Mouse (Mus musculus): ENCODE measurements around the gene Unc5c. TPM values are rescaled to one million over a fixed set of nuclear protein-coding genes. Genes with fewer than 3 reads are reported as not detected.

The Unc5c gene
- total RNA-seq, 2 experiments from 2014 or later: 32.3 to 34.7 TPM

GRCm38 (mm10) chr3:141483665-141484431, 18.8 kb downstream of the Unc5c start:
- intact Hi-C loops (cut with DNase I): no loop called here
- TF ChIP-seq CTCF (IDR thresholded peaks at IDR 0.05): no peak
- no peak for DNase-seq (ENCODE audit: extremely low spot score in 1 of 2, low spot score in 2 of 2)
- Histone ChIP-seq H3K27ac (no peak overlapping the region), H3K4me3 (no peak overlapping the region)

- DNase-seq (ENCODE audit: extremely low spot score in 1 of 2, low spot score in 2 of 2): no peak
- intact Hi-C loops (cut with DNase I): no loop called here
- Histone ChIP-seq H3K4me3 (no peak overlapping the region), H3K27ac (no peak overlapping the region)
- TF ChIP-seq CTCF (IDR thresholded peaks at IDR 0.05): no peak
Observed at GRCm38 (mm10) chr3:141485218-141485617, 20.2 kb downstream of the Unc5c start.

- intact Hi-C loops (cut with DNase I): no loop called here
- Histone ChIP-seq H3K4me3 (no peak overlapping the region), H3K27ac (no peak overlapping the region)
- TF ChIP-seq CTCF (IDR thresholded peaks at IDR 0.05): no peak
- no peak for DNase-seq (ENCODE audit: extremely low spot score in 1 of 2, low spot score in 2 of 2)
Observed at GRCm38 (mm10) chr3:141490647-141491046, 25.6 kb downstream of the Unc5c start.

GRCm38 (mm10) chr3:141491272-141491950, 26.4 kb downstream of the Unc5c start:
- no peak for DNase-seq (ENCODE audit: extremely low spot score in 1 of 2, low spot score in 2 of 2)
- intact Hi-C loops (cut with DNase I): no loop called here
- H3K27ac ChIP-seq: no peak overlapping the region
- TF ChIP-seq CTCF (IDR thresholded peaks at IDR 0.05): no peak
- no peak overlapping the region for H3K4me3 ChIP-seq

- no peak for DNase-seq (ENCODE audit: extremely low spot score in 1 of 2, low spot score in 2 of 2)
- H3K4me3 ChIP-seq: no peak overlapping the region
- intact Hi-C loops (cut with DNase I): no loop called here
- no peak for TF ChIP-seq CTCF (IDR thresholded peaks at IDR 0.05)
- no peak overlapping the region for H3K27ac ChIP-seq
Observed at GRCm38 (mm10) chr3:141491951-141492310, 26.9 kb downstream of the Unc5c start.

DNA sequence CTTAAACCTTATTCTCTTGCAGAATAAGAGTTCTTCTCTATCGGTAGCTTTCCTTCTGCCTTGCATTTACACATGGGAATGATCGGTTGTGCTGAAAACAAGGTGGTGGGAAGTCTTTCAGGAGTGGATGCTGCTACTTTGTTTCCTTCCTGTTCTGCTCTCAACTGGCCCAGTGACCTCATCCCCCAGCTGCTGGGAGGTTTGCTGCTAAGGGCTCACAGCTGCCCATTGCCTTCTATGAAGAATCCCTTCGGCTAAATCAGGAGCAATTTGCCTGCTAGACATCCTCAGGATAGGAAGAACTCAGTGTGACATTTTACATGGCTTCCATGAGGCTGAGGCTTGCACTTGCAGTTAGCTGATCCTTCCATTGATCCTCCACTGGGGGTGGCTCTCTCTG, 28.0 kb downstream of the Unc5c start:
- TF ChIP-seq CTCF (IDR thresholded peaks at IDR 0.05): no peak
- H3K4me3 ChIP-seq: no peak overlapping the region
- intact Hi-C loops (cut with DNase I): no loop called here
- no peak for DNase-seq (ENCODE audit: extremely low spot score in 1 of 2, low spot score in 2 of 2)
- H3K27ac ChIP-seq: no peak overlapping the region

GRCm38 (mm10) chr3:141498348-141499056, 33.5 kb downstream of the Unc5c start:
- no peak for TF ChIP-seq CTCF (IDR thresholded peaks at IDR 0.05)
- DNase-seq (ENCODE audit: extremely low spot score in 1 of 2, low spot score in 2 of 2): no peak
- intact Hi-C loops (cut with DNase I): no loop called here
- no peak overlapping the region for H3K27ac ChIP-seq
- H3K4me3 ChIP-seq: no peak overlapping the region

- H3K27ac ChIP-seq: no peak overlapping the region
- no peak for TF ChIP-seq CTCF (IDR thresholded peaks at IDR 0.05)
- DNase-seq (ENCODE audit: extremely low spot score in 1 of 2, low spot score in 2 of 2): no peak
- no peak overlapping the region for H3K4me3 ChIP-seq
- intact Hi-C loops (cut with DNase I): no loop called here
Observed at GRCm38 (mm10) chr3:141501845-141502505, 37.0 kb downstream of the Unc5c start.

DNA sequence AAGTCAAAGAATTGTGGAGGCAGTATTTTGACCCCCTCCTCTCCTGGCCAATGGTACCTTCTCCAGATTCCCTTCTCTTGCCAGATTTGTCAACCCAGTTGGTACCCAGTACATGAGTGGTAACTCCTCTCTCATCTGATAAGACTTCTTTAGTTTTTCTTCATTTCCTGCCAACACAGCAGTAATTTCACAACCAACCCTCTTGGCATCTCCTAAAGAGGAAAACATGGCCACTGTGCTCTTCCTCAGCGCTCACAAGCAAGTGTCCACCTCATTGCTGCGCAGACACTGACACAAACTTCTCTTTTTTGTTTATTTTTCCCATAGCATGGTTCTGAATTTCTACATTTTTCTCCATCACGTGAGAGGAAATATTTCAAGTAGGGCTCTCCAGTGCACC, 38.3 kb downstream of the Unc5c start:
- DNase-seq (ENCODE audit: extremely low spot score in 1 of 2, low spot score in 2 of 2): no peak
- no peak for TF ChIP-seq CTCF (IDR thresholded peaks at IDR 0.05)
- intact Hi-C loops (cut with DNase I): no loop called here
- Histone ChIP-seq H3K4me3 (no peak overlapping the region), H3K27ac (no peak overlapping the region)

GRCm38 (mm10) chr3:141509772-141510171, 44.8 kb downstream of the Unc5c start:
- H3K27ac ChIP-seq: no peak overlapping the region
- H3K4me3 ChIP-seq: no peak overlapping the region
- no peak for DNase-seq (ENCODE audit: extremely low spot score in 1 of 2, low spot score in 2 of 2)
- intact Hi-C loops (cut with DNase I): no loop called here
- no peak for TF ChIP-seq CTCF (IDR thresholded peaks at IDR 0.05)

- intact Hi-C loops (cut with DNase I): no loop called here
- no peak for TF ChIP-seq CTCF (IDR thresholded peaks at IDR 0.05)
- no peak overlapping the region for H3K4me3 ChIP-seq
- DNase-seq (ENCODE audit: extremely low spot score in 1 of 2, low spot score in 2 of 2): no peak
- no peak overlapping the region for H3K27ac ChIP-seq
Observed at GRCm38 (mm10) chr3:141511253-141512038, 46.4 kb downstream of the Unc5c start.
